Mouse (Mus musculus) thymus, postnatal 25 days (tissue): ENCODE measurements around the gene Aplp2.
A peak's percentile ranks its signal among the peaks of the same experiment; 100 is the strongest.
"Not testable (repeated sequence)": the region's sequence is repeated elsewhere in the genome, so short reads cannot be mapped to it uniquely, and the experiment has no call there.

Source experiments
- DNase-seq: peaks from one replicate; pipeline ENCODE4 v3.0.0; 2022

Gene Aplp2

GRCm38 (mm10) chr9:31176379-31177130 lies 35.1 kb downstream of the Aplp2 start:
- no peak for DNase-seq

- DNase-seq = no peak
These were observed 35.6 kb downstream of the Aplp2 start for GRCm38 (mm10) chr9:31175978-31176377.

DNA sequence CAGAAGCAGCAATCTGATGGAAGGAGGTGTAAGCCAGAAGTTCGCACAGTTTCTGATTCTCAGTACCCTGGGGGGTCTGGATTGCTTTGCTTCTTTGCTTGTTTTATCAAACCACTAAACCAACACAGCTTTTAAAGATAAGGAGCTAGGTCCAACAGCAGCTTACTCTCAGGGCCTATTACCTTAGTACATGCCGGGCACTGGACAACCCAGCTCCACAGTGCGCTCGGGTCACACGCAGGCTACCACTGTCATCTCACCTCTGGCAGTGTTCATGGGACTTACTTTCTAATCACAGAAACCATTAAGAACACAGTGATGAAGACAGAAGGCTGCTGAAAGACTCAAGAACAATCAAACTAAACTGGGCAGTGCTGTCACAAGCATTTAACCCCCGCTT lies 36.3 kb downstream of the Aplp2 start:
- DNase-seq = no peak

- no peak for DNase-seq
These were observed 43.1 kb downstream of the Aplp2 start for GRCm38 (mm10) chr9:31168356-31169093.

DNA sequence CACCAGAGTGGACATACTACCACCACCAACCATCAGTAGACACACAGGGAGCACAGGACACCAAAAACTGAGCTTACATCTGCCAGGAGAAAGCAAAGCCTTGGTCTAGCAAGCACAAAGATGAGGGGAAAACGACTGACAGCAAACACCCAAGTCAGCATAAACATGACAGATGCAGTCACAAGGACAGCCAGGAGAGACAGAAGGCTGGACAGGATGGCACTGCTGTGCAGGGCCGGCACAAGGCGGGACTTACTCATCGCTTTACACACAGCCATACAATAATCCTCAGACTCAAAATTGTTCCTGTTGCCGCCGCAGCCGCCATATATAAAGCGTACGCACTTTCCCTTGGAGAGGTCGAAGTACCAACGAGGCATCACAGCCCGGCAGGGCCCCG lies 44.3 kb downstream of the Aplp2 start:
- no peak for DNase-seq

GRCm38 (mm10) chr9:31165505-31165904 lies 46.1 kb downstream of the Aplp2 start:
- DNase-seq = not testable (repeated sequence)

- DNase-seq = no peak
These were observed 48.3 kb downstream of the Aplp2 start for GRCm38 (mm10) chr9:31163327-31163726.

GRCm38 (mm10) chr9:31162911-31163310 lies 48.7 kb downstream of the Aplp2 start:
- DNase-seq = no peak

DNA sequence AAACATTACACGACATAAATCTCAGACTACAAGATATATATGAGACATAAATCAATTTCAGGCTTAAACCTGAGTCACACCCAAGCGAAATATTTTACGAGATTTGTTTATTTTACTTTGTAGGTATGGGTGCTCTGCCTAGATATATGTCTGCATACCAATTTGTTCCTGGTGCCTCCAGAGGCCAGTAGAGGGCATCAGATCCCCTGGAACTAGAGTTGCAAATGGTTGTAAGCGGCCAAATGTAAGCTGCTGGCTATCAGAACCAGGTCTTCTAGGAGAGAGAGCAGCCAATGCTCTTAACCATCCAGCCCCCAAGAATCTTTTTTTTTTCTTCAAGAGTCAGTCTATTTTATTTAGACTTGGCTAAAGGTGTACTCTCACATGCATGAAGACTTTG lies 51.7 kb downstream of the Aplp2 start:
- DNase-seq = peak; percentile 23

GRCm38 (mm10) chr9:31156594-31156993 lies 55.0 kb downstream of the Aplp2 start:
- DNase-seq = no peak

DNA sequence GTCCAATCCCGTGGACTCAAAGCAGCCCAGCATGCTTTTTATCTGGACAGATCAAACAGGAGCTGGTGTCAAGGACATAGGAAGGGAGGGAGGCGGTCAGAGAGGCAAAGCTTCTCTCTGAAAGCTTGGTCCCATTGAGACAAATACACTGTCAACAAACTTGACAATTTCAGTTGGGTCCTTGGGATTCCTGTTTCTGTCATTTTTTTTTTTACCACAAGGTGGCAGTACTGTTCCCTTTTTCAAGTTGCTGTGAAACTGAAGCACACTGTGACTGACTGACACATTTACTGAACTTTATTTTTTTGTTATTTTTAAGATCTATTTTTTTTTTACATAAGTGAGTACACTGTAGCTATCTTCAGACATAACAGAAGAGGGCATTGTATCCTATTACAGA lies 60.6 kb downstream of the Aplp2 start:
- no peak for DNase-seq

- no peak for DNase-seq
These were observed 63.5 kb downstream of the Aplp2 start for GRCm38 (mm10) chr9:31148135-31148534.

GRCm38 (mm10) chr9:31145272-31145925 lies 66.2 kb downstream of the Aplp2 start:
- no peak for DNase-seq

DNA sequence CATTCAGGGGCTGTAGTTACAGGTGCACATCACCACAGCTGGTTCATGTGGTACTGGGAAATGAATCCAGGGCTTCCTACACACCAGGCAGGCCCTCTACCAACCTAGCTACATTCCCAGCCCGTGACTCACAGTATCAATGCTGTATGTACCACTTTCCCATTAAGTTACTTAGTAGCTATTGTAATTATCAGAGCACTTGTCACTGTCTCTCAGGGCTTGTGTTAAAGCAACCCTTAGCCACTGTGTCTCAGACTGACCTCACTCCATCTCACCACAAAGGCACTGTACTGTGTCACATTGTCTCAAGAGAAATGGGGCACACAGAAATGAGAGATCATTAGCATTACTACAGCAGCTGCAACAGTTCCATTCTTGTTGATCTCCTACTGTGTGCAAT lies 68.7 kb downstream of the Aplp2 start:
- DNase-seq = no peak

DNA sequence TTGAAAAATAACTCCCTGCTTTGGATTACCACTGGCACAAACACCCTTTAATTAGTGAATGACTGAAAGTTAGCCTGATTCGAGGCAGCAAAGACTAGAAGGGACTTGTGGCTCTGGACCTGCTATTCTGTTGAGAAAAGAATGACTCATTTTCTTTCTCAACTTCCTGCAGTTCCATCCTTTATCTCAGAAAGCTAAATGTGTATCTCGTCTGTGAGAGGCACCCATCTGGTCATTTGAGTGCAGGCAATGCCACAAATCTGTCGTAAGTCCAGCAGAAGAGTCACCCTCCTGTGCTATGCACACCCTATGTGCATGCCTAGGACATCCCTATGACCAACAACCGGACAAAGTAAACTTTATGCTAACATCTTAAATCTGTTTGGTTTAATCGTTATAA lies 78.5 kb downstream of the Aplp2 start:
- no peak for DNase-seq

GRCm38 (mm10) chr9:31131205-31131968 lies 80.2 kb downstream of the Aplp2 start, which contains the start of gene St14:
Gene St14 (minus strand): TSS chr9:31131853.
- DNase-seq = peak; percentile 61

DNA sequence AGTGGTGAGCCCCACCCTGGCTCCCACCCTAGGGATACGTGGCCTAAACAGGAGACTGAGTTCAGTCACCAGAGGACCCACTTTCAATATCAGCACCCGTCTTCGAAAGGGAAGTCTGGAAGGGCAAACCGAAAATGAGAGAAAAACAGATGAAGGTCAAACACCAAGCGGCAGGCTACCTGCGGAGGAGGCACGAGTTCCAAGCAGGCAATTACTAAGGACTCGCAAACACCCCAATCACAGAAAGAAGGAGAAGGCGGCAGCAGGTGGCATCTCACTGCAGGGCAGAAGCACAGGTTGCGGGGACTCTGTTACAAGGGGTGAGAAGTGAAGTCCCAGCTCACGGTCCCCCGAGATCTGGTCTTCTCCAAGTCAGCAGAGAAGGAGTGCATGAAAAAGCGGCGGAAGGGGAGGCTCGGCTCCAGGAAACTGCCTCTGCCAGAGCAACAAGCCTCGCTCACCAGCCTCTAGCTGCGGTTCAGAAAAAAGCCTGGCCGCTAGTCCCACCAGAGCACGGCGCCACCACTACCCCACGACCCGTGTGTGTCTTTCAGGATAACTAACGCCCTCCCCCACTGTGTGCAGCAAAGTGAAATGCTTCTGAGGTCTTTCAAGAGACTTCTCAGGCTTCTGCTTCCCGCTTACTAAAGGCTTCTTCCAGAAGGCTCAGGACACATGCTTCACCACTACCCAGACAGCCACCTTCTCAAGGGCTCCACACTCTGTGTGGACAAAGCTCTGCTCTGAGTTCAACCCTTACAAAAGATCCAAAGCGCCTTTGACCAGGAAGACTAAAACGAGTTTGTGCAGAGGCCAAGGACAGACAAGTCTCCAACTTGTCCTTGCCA lies 81.0 kb downstream of the Aplp2 start:
- DNase-seq = no peak

DNA sequence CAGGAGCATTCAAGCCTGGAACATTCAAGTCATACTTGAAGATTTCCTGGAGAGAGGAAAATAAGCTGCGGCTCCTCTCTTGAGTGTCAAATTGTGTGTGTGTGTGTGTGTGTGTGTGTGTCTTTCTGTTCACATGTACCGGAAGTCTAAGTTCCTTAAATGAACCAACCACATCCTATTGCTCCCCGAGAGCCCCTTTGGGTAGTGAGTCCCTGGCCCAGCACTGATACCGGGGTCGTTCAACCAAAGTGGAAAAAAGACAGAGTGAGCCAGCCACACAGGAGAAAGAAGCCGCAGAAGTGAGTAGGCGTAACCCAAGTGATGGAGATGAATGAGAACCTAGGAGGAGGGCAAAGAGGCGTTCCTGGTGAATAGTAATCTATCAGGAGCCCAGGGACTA lies 81.7 kb downstream of the Aplp2 start:
- no peak for DNase-seq

DNA sequence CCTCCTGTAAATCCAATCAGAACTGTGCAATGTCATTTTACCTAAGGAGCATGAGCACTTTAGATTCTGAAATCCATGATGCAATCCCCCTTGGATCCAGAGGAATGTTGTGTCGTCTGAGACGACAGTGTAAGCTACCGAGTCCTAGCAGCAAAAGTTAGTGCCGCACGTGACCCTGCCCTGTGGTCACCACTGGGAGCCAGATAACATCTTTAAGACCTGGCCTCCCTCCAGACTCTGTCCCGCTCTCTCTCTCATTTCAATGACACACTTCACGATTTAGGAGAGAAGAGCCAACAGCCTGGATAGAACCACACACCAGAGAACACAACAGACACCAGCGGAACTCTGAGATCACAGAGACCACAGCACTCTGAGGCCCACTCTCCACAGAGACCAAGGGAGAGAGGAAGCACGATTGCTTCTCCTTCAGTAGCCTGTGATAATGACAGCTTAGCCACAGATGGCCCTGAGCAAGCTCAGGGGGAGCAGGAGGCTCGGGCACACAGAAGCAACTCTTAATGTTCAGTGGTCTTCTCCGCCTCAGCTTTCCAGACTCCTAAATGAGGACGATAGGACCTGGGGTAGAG lies 83.6 kb downstream of the Aplp2 start:
- no peak for DNase-seq

DNA sequence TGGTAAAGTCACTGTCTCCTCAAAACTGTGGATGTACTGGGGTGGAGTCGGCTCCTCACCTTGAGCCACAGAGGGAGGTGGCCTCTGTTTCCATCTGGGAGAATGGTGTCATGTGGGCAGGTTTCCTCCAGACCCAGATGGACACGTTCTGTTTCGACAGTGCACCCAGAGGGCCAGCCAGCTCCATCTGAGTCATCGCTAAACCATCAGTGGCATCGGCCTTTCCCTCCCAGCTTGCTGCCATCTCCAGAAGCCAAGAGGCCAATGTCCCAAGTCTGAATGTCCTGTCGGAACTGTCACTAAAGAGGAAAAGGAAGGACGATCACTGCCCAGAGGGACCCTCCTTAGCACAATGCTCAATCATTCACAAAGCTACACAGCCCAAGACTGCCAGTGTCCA lies 85.5 kb downstream of the Aplp2 start:
- no peak for DNase-seq

- DNase-seq = no peak
These were observed 89.1 kb downstream of the Aplp2 start for GRCm38 (mm10) chr9:31122464-31123030.
